ENCODE assay signal across 20 mouse cellular contexts in genomic region chr17:64140063-64140850, GRCm38 (mm10).
DNase-seq lines count a peak whose midpoint lies in the region; ATAC-seq and TF ChIP-seq lines count a peak whose summit lies in the region.
"Had no signal": no experiment of that assay in that cellular context is flagged by ENCODE, and none has a peak within 500 bp of the region (broad histone marks: within the 10 kb centered on the region; RNA-seq: fewer than 3 reads in every experiment).

No protein-coding gene starts in this region.

- peak; percentile 61 for ATAC-seq in forebrain, embryonic 13.5 days
- ATAC-seq in forebrain, embryonic 11.5 days (replicated peaks; ENCODE audit: low FRiP score): no peak
- ATAC-seq in hindbrain, embryonic 13.5 days (ENCODE audit: low FRiP score): peak; percentile 77
- ATAC-seq in midbrain, embryonic 15.5 days (replicated peaks): peak; percentile 69

- no peak for TF ChIP-seq CTCF in brain, embryonic 14.5 days (IDR thresholded peaks at IDR 0.05; ENCODE audit: borderline replicate concordance, extremely low read depth, insufficient read depth, insufficient read length)

- peak overlapping the region; percentile 57 for H3K27ac ChIP-seq in forebrain, embryonic 13.5 days
- H3K27ac ChIP-seq in forebrain, embryonic 11.5 days (ENCODE audit: low read depth, low read length): no peak overlapping the region
- H3K27ac ChIP-seq in hindbrain, embryonic 13.5 days: peak overlapping the region; percentile 66
- peak overlapping the region; percentile 71 for H3K27ac ChIP-seq in midbrain, embryonic 15.5 days
- H3K27ac ChIP-seq: embryonic facial prominence, embryonic 10.5 days; heart, embryonic 15.5 days; limb, embryonic 10.5 days; liver, embryonic 15.5 days had no signal

- H3K4me2 ChIP-seq in forebrain, embryonic 13.5 days: no peak overlapping the region
- no peak overlapping the region for H3K4me2 ChIP-seq in forebrain, embryonic 11.5 days (ENCODE audit: low read depth, low read length, severe bottlenecking)
- H3K4me2 ChIP-seq in hindbrain, embryonic 13.5 days: 0 out of 2 replicates have a peak overlapping the region, but pooled peaks have one; percentile 18
- peak overlapping the region; percentile 26 for H3K4me2 ChIP-seq in midbrain, embryonic 15.5 days
- H3K4me2 ChIP-seq: heart, embryonic 15.5 days; liver, embryonic 15.5 days had no signal

- H3K9me3 ChIP-seq in forebrain, embryonic 13.5 days (replicated peaks): no peaks in the 10 kb centered on the region
- H3K9me3 ChIP-seq in forebrain, embryonic 11.5 days (ENCODE audit: control insufficient read depth, low read length): no peaks in the 10 kb centered on the region
- no peaks in the 10 kb centered on the region for H3K9me3 ChIP-seq in hindbrain, embryonic 13.5 days
- H3K9me3 ChIP-seq in midbrain, embryonic 15.5 days: no peaks in the 10 kb centered on the region
- H3K9me3 ChIP-seq: embryonic facial prominence, embryonic 10.5 days; G1E; heart, embryonic 15.5 days; limb, embryonic 10.5 days; liver, embryonic 15.5 days had no signal

- no peak for TF ChIP-seq POLR2A in brain, embryonic 14.5 days (IDR thresholded peaks at IDR 0.05; ENCODE audit: borderline replicate concordance, extremely low read depth, insufficient read depth, insufficient read length, poor library complexity, severe bottlenecking)

- DNase-seq in forebrain, embryonic 11.5 days (ENCODE audit: low spot score): no peak
- peak; percentile 67 for DNase-seq in brain, embryonic 14.5 days (ENCODE audit: low read depth)
- DNase-seq in gastrocnemius, postnatal 25 days: no peak
- no peak for DNase-seq in retina, postnatal 1 day
- DNase-seq in thymus, postnatal 25 days: no peak
- DNase-seq: B cell, adult 2 months; cerebellum, adult 11-12 months; gastrocnemius, postnatal 14 days; kidney, adult 9 months; lung, postnatal 4 days; thymus, adult 2 months had no signal

- H3K4me3 ChIP-seq in forebrain, embryonic 13.5 days: no peak overlapping the region
- H3K4me3 ChIP-seq in forebrain, embryonic 11.5 days (ENCODE audit: low read depth, low read length): no peak overlapping the region
- H3K4me3 ChIP-seq in hindbrain, embryonic 13.5 days: no peak overlapping the region
- no peak overlapping the region for H3K4me3 ChIP-seq in midbrain, embryonic 15.5 days
- H3K4me3 ChIP-seq: embryonic facial prominence, embryonic 10.5 days; heart, embryonic 15.5 days; limb, embryonic 10.5 days; liver, embryonic 15.5 days; myocyte had no signal

- peaks cover 26% of the 10 kb centered on the region for H3K36me3 ChIP-seq in forebrain, embryonic 13.5 days (ENCODE audit: poor library complexity, severe bottlenecking)
- no peaks in the 10 kb centered on the region for H3K36me3 ChIP-seq in forebrain, embryonic 11.5 days (ENCODE audit: control insufficient read depth, insufficient read depth, low read length)
- peaks cover 32% of the 10 kb centered on the region for H3K36me3 ChIP-seq in hindbrain, embryonic 13.5 days
- no peaks in the 10 kb centered on the region for H3K36me3 ChIP-seq in midbrain, embryonic 15.5 days (replicated peaks)

- 81% methylated on average over 18 of the region's 18 CpGs for WGBS in forebrain, embryonic 13.5 days
- WGBS in forebrain, embryonic 11.5 days: 84% methylated on average over 18 of the region's 18 CpGs
- 45% methylated on average over 18 of the region's 18 CpGs for WGBS in hindbrain, embryonic 13.5 days
- WGBS in midbrain, embryonic 15.5 days: 47% methylated on average over 18 of the region's 18 CpGs

- no peaks in the 10 kb centered on the region for H3K27me3 ChIP-seq in forebrain, embryonic 13.5 days
- H3K27me3 ChIP-seq in forebrain, embryonic 11.5 days (ENCODE audit: control insufficient read depth, insufficient read depth, low read length): no peaks in the 10 kb centered on the region
- no peaks in the 10 kb centered on the region for H3K27me3 ChIP-seq in hindbrain, embryonic 13.5 days
- no peaks in the 10 kb centered on the region for H3K27me3 ChIP-seq in midbrain, embryonic 15.5 days (replicated peaks)
- H3K27me3 ChIP-seq: heart, embryonic 15.5 days; liver, embryonic 15.5 days had no signal

- H3K4me1 ChIP-seq in forebrain, embryonic 13.5 days: peaks cover 6% of the 10 kb centered on the region
- H3K4me1 ChIP-seq in forebrain, embryonic 11.5 days (replicated peaks; ENCODE audit: control insufficient read depth, insufficient read depth, low read length): no peaks in the 10 kb centered on the region
- peaks cover 32% of the 10 kb centered on the region for H3K4me1 ChIP-seq in hindbrain, embryonic 13.5 days (replicated peaks)
- H3K4me1 ChIP-seq in midbrain, embryonic 15.5 days: peaks cover 19% of the 10 kb centered on the region
- H3K4me1 ChIP-seq: liver, embryonic 15.5 days had no signal

- no peak overlapping the region for H3K9ac ChIP-seq in forebrain, embryonic 13.5 days
- no peak overlapping the region for H3K9ac ChIP-seq in forebrain, embryonic 11.5 days (ENCODE audit: low read length)
- peak overlapping the region; percentile 35; the same call in 1 of the 2 replicates for H3K9ac ChIP-seq in hindbrain, embryonic 13.5 days
- H3K9ac ChIP-seq in midbrain, embryonic 15.5 days: peak overlapping the region; percentile 31; the same call in 1 of the 2 replicates
- H3K9ac ChIP-seq: heart, embryonic 15.5 days; liver, embryonic 15.5 days had no signal

Comparison
In these comparisons a context has a peak if more than half of its experiments do, and no peak if none do; other contexts are left out.
1. H3K4me2 ChIP-seq: peak in hindbrain, embryonic 13.5 days (single experiment) and midbrain, embryonic 15.5 days (single experiment); none in forebrain, embryonic 13.5 days (single experiment) and forebrain, embryonic 11.5 days (single experiment).
2. H3K9ac ChIP-seq: peak in hindbrain, embryonic 13.5 days (single experiment) and midbrain, embryonic 15.5 days (single experiment); none in forebrain, embryonic 13.5 days (single experiment) and forebrain, embryonic 11.5 days (single experiment).